Mouse (Mus musculus) cerebellum, adult 2 months (tissue): ENCODE measurements around the gene Efna3.

Source experiments
- CTCF ChIP-seq: fragments of 200-500 bp; IDR thresholded peaks from 2 replicates; pipeline ENCODE4 v1.5.1; 2011; ENCODE audit warnings: low read depth, mild to moderate bottlenecking, control low read depth, low read length, moderate library complexity, borderline replicate concordance; ENCODE audit not compliant: insufficient read depth
- POLR2A ChIP-seq: fragments of 200-500 bp; IDR thresholded peaks from 2 replicates; pipeline ENCODE4 v1.6.1; 2011; ENCODE audit warnings: low read length, control low read depth, borderline replicate concordance; ENCODE audit not compliant: insufficient read depth

DNA sequence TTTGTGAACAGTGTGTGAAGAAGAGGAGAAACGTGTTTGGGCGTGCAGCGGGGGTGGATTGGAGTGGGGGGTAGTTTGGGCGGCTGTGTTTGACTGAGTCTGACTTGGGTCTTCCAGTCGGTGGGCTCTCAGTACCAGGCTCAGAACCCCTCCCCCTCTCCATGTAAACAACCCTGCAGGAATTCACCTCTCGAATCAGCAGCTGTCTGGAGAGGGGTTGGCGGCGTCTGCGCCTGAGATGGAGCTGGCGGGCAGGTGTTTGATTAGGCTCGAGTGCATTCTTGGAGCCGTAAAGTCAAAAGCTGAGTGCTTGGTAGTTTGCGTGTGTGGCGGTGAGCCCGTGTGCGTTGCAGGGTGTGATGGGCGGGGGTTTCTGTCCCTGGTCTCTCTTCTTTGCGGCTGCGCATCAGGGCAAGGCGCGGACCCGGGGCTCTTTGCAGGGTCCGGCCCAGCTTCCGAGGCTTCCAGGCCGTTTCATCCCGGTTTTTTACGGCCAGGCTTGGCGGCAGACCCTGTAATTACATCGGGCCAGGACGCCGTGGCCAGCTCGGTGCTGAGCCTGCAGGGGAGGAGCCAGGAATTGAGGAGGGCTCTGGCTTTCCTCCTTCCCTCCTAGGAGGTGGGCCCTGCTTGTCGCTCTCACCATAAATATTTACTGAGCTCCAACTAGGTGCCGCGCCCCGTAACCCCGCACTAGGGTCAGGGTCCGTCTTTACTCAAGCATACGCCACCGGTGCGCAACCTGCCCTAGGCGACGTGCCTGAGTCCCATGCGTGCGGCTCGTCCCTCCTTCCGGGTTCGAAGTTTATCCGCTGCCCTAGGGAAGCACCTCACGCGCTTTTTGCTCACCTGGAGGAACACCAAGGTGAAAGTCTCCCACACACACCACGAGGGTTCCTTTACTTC, 41.9 kb downstream of the Efna3 start, which contains the start of gene Efna1:
- TF ChIP-seq POLR2A (no peak), CTCF (no peak)
